Mouse (Mus musculus): ENCODE measurements around the gene Dera.

Dera gene

DNA sequence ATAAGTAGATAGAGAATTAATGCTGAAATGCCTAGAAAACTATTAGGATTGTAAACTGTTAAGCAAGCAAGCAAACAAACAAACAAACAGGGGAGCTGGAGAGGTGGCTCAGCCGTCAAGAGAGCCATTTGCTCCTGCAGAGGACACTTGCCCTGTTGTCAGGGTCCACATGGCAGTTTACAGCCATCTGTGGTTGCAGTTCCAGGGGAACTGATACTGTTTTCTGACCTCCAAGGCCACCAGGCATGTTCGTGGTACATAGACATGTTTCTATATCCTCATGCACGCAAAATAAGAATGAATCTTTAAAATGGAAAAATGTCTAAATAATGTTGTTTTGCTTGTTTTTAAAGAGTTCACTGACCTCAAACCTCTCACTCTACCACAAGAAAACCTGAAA is 52.0 kb downstream of the Dera start:
- in situ Hi-C loops (cut with MboI) = no loop called here

GRCm38 (mm10) chr6:137806806-137807205 is 52.5 kb downstream of the Dera start:
- in situ Hi-C loops (cut with MboI) = no loop called here

- in situ Hi-C loops (cut with MboI) = no loop called here
Observed at GRCm38 (mm10) chr6:137807296-137807695, 53.0 kb downstream of the Dera start.

DNA sequence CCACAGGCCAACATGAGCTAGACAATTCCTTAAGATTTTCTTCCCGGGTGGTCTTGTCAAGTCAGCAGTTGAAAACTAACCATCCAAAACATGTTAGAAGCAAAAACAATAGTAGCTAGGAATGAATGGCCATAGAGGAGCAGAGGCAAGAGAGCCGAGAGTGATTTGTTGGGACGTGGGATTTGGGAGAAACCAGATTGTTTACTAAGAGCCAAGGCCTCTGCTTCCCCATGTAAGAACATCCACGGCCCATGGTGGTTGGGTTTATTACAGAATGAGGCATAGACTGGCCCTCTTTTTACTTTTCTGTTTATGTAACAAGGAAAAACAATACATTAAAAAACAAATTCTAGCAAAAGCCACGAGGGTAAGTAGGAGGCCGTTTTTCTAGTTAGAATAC is 54.4 kb downstream of the Dera start:
- in situ Hi-C loops (cut with MboI) = no loop called here

DNA sequence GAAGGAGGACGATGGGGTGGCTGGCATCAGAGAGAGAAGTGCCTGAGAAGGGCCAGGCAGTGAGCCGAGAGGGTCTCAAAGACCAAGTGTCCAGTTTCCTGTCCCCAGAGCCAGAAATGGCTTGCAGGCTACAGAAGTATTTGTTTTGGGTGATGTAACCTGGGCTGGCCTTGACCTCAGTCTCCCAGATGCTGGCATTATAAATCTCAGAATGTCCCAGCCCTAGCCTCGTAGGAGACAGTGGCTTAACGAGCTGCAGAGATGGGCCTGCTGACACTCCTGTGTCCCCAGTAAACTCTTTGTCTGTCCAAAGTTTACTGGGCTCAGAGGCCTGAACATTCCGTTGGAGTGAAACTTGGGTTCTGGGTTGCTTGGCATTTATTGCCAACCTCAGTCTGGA is 55.8 kb downstream of the Dera start:
- in situ Hi-C loops (cut with MboI) = no loop called here

DNA sequence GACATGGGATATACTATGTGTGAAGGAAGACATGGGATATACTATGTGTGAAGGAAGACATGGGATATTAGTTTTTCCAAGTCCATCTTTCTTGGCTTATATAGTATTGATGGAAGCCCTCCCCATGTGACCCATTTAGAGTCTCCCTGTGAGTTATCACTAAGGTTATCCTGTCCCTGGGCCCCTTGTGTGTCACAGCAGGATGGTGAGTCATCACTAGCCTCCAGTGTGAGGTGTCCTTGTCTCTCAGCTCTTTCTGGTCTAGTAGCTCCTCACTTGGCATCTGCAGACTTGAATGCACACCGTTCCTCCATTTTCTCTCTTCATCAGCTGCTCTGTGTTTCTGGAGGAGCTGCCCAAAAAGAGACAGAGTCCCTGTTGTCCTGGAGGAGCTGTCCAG is 59.7 kb downstream of the Dera start:
- in situ Hi-C loops (cut with MboI) = no loop called here

DNA sequence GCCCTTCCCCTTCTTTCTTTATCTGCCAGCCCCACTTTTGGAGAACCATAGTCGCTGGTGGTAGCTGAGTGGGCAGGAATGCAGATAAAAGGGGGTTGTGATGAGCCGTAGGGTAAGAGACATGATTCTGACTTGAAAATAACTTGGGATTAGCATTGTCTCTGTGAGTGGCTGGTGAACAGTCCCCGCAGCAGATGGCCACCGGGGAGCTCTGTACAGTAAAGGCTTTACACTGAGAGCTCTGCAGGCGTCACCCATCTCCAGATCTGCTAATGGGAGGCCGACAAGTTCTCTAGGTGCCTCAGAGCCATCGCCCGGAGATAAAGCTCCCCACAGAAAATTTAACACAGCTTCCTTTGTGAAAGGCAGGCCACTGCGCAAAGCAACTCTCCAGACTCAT is 62.2 kb downstream of the Dera start:
- in situ Hi-C loops (cut with MboI) = no loop called here

DNA sequence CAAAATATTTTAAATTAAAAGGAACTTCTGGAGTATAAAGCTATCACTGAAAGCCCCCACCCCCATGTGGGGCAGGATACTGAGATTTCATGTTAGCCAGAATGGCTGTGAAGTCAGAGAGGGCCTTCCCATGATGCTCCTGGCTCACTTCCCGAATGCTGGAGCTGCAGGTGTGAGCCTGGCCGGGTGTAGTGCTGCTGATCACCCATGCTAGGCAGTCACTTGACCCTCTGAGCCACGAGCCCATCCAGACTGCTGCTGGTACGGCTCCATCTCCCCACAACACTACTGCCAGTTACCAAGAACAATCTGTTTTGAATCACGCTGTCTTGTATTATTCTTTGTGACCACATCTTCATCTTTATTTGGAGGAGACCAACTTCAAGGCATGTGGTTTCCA is 68.2 kb downstream of the Dera start:
- in situ Hi-C loops (cut with MboI) = no loop called here

GRCm38 (mm10) chr6:137824046-137825021 is 70.0 kb downstream of the Dera start:
- in situ Hi-C loops (cut with MboI) = no loop called here

- in situ Hi-C loops (cut with MboI) = no loop called here
Observed at GRCm38 (mm10) chr6:137825022-137825613, 70.8 kb downstream of the Dera start.

DNA sequence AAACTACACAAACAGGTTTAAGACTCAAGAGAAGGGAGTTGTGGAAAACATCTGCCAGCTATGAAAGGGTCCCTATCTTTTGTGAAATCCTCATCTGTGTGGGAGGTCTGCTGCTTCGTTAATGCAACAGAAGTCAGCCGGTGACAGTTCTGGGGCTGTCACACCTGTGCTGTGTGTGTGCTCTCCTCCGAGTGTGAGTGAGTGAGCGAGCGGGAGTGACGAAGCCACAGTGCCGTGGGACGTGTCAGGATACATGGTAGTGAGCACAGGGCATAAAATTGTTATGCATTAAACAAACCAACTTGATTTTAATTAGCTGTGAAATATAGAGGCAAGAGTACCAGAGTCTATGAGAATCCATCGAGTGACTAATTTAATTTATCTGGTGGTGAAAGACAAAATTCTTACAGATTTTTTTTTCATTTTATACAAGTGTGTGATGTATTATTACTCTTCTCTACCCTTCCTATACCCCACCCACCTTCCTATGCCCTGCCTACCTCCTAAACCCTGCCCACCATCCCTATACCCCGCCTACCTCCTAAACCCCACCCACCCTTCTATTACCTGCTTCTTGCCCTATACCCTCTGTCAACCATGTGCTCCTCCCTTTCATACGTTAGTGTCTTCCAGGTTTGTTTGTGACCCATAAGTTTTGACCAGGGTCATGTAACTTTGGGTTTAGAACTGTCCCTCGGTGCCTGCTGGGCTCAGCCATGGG is 74.9 kb downstream of the Dera start:
- in situ Hi-C loops (cut with MboI) = no loop called here

GRCm38 (mm10) chr6:137836799-137837198 is 82.5 kb downstream of the Dera start:
- in situ Hi-C loops (cut with MboI) = no loop called here

DNA sequence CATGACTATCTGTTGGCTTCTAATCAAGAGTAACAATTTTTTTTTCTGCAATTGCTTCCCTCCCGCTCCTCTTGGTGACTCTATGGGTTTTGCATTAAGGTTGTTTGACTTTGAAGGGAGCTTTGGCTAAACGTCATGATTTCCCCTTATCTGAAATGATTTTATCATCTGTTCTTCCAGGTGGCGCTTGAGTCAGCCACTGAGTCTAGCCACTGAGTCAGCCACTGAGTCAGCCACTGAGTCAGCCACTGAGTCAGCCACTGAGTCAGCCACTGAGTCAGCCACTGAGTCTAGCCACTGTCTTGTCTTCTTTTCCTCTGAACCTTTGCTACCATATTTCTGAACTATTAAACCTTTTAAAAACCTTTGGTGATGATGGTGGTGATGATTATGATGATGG is 89.0 kb downstream of the Dera start:
- in situ Hi-C loops (cut with MboI) = no loop called here

GRCm38 (mm10) chr6:137857198-137858194 is 103.2 kb downstream of the Dera start:
- in situ Hi-C loops (cut with MboI) = no loop called here

DNA sequence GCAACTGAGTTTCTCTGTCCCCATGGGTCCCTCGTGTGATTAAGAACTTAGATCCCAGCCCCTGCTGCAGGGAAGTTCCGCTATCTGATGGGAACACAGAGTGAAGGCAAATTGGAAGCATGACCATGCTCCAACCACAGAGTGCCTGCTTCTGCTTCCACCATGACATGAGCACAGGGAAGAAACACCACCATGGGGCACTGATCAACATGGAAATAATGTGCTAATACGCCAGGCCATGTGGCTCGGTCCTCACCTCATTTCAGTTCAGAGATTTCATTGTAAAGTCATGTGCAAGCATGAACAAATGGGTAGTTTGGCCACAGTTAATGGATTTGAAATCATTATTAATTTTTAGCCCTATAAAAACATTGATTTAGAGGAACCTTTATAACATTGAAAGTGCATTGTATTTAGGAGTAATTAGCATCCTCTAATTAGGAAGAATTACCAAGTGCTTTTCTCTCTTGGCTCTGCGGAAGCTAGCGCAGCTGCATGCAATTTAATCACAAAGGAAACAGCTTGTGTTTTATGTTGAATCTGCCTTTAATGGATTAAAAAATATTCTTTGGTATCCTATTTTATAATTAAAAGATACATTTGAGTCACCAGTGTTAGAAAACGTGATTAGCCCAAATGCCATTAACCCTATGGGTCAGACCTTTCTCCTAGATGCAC is 115.7 kb downstream of the Dera start:
- in situ Hi-C loops (cut with MboI) = no loop called here

DNA sequence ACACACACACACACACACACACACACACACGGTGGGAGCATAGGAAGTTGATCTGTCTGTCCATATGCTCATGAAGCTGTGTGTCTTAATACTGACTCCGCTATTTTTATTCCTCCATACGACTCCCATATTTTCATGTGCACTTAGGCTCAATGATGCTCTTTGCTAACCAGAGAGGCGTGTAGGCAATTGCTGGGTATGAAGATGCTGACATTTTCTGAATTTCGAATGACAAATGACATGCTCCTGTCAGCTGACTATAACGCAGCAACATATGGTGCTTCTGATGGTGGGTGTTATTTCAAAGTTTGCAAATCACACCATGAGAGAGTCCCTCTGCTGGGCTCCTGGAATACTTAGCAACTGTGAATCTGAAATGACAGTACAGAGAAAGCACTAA is 116.3 kb downstream of the Dera start:
- in situ Hi-C loops (cut with MboI) = no loop called here

GRCm38 (mm10) chr6:137872055-137872735 is 117.8 kb downstream of the Dera start:
- in situ Hi-C loops (cut with MboI) = no loop called here

DNA sequence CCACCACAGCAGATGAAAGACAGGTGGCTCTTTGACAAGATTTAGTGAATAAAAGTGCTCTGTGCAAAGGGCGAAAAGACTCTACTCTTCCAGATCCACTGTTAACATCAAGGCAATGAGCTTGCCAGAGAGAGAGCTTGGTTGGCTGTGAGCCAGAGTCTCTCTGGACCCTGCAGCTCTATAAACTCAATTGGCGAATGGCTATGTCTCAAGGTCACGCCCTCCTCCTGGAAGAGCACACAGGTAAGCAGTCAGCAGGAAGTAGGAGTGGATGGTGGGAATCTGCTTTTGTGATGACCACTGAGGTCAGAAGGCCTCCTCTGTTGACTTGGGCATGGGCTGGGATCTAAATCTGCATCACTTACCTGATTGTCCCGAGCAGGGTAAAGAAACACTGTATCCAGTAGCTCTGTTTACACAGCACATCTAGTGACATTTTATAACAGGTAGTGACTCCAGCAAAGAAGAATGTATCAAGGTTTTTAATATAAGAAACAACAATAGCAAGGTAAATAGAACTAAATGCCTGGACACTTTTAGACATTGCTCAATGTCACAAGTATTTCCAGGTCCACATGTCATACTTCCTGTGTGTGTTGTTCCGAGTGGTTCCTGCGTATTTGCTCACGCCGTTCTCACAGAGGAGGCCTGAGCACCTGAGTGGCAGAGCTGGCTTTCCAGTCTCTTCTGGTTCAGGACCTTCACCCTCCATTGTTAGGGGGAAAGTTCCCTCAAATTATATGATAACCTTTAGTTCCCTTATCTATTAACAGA is 120.3 kb downstream of the Dera start:
- in situ Hi-C loops (cut with MboI) = no loop called here

GRCm38 (mm10) chr6:137885644-137886043 is 131.3 kb downstream of the Dera start:
- in situ Hi-C loops (cut with MboI) = no loop called here
